Mouse (Mus musculus) ES-E14 (cell line): ENCODE data around the gene Kl. TPM values are rescaled to one million over a fixed set of nuclear protein-coding genes. Genes with fewer than 3 reads are reported as not detected.

ENCODE experiments used
- DNase-seq: peaks from one replicate; pipeline ENCODE4 v3.0.0-alpha.2; 2013; ENCODE audit warnings: low read depth, low spot score
- H3K27ac ChIP-seq: 2 replicates; pipeline ENCODE4 v1.5.1; 2012; ENCODE audit warnings: low read depth, mild to moderate bottlenecking, low read length, moderate library complexity, mixed read lengths; ENCODE audit not compliant: poor library complexity, insufficient read depth, severe bottlenecking
- H3K36me3 ChIP-seq: 2 replicates; pipeline ENCODE4 v1.6.1; 2012; ENCODE audit warnings: mild to moderate bottlenecking, low read length, moderate library complexity, mixed read lengths; ENCODE audit not compliant: control insufficient read depth, poor library complexity, insufficient read depth, severe bottlenecking
- H3K4me1 ChIP-seq, 2 experiments: fragments of 150-350 bp in 1 of 2; sonication (generic) in 1 of 2; 2 replicates each; pipeline ENCODE4 v1.6.1; 2012; ENCODE audit warnings: low read length in 2 of 2, mild to moderate bottlenecking in 1 of 2, mixed read lengths in 1 of 2; ENCODE audit not compliant: control insufficient read depth in 2 of 2, insufficient read depth in 2 of 2, poor library complexity in 1 of 2
- H3K4me3 ChIP-seq, 2 experiments: fragments of 150-350 bp in 1 of 2; sonication (generic) in 1 of 2; 2 replicates each; pipeline ENCODE4 v1.5.1; 2012; ENCODE audit warnings: low read length in 2 of 2, low read depth in 1 of 2, mild to moderate bottlenecking in 1 of 2, mixed read lengths in 1 of 2; ENCODE audit not compliant: insufficient read depth in 1 of 2, poor library complexity in 1 of 2, severe bottlenecking in 1 of 2
- H3K9ac ChIP-seq: 2 replicates; pipeline ENCODE4 v1.6.1; 2012; ENCODE audit warnings: low read depth, mild to moderate bottlenecking, low read length, mixed read lengths; ENCODE audit not compliant: poor library complexity, insufficient read depth, severe bottlenecking
- H3K9me3 ChIP-seq: fragments of 150-350 bp; sonication (generic); 2 replicates; pipeline ENCODE4 v1.6.1; 2012; ENCODE audit warnings: low read depth, mild to moderate bottlenecking, low read length; ENCODE audit not compliant: control insufficient read depth, insufficient read depth
- CHD2 ChIP-seq: IDR thresholded peaks from 2 replicates; pipeline ENCODE4 v1.6.1; 2014; ENCODE audit warnings: mild to moderate bottlenecking, low read depth, low read length, inconsistent platforms
- HCFC1 ChIP-seq: IDR thresholded peaks from 2 replicates; pipeline ENCODE4 v1.6.1; 2012; ENCODE audit warnings: low read length, inconsistent platforms, borderline replicate concordance; ENCODE audit not compliant: insufficient read depth
- MAFK ChIP-seq: IDR thresholded peaks from 2 replicates; pipeline ENCODE4 v1.6.1; 2014; ENCODE audit warnings: mild to moderate bottlenecking, low read depth, low read length, inconsistent platforms; ENCODE audit not compliant: insufficient read depth
- ZC3H11A ChIP-seq: IDR thresholded peaks from 2 replicates; pipeline ENCODE4 v1.6.1; 2012; ENCODE audit warnings: low read depth, mild to moderate bottlenecking, inconsistent platforms, low read length, borderline replicate concordance
- ZNF384 ChIP-seq: IDR thresholded peaks from 2 replicates; pipeline ENCODE4 v1.6.1; 2012; ENCODE audit warnings: low read depth, low read length, inconsistent platforms
- in situ Hi-C, 2 experiments: fragments of 600-800 bp; cut with MboI; formaldehyde crosslinking; loops; one replicate each; pipeline ENCODE4 v1.15.1; 2025; ENCODE audit warnings: low sequenced_read_pairs in 2 of 2, inconsistent platforms in 1 of 2; ENCODE audit not compliant: unreplicated experiment in 2 of 2
- total RNA-seq: library from RNA; depleted of rRNA; stranded (reverse); fragments of 300-350 nt; gene quantifications from 2 replicates; pipeline ENCODE4 v1.2.3, GENCODE M21; 2012

Gene Kl
- total RNA-seq, 1 experiment = 0.09 TPM

DNA sequence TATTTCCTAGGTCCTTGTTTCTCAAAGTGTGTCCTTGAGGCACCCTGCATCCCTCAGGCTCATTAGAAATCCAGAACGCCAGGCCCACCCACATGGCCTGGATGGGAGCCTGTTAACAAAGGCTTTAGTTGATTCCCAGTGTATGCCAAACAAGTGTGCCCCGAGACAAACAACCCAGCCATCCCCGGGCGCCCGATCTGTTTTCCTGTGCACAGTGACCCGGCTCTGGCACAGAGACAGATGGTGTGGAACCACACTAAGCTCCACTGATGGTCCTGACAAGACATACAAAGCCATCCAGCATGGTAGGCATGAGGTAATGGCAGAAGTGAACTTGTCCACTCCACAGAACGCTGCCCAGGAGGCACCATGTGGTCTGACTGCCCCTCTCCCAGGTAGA lies 85.5 kb downstream of the Kl start:
- Histone ChIP-seq H3K9me3 (no peaks in the 10 kb centered on the region), H3K4me3 (no peak overlapping the region), H3K4me1 (peaks cover 0 to 2% of the 10 kb centered on the region in 2 experiments; a peak in 1 of 4 replicates), H3K27ac (no peak overlapping the region), H3K36me3 (no peaks in the 10 kb centered on the region), H3K9ac (no peak overlapping the region)
- TF ChIP-seq HCFC1 = no peak
- TF ChIP-seq CHD2 = no peak
- no peak for TF ChIP-seq ZC3H11A
- no peak for TF ChIP-seq MAFK
- no peak for TF ChIP-seq ZNF384
- no peak for DNase-seq
- in situ Hi-C loops = no loop called here

DNA sequence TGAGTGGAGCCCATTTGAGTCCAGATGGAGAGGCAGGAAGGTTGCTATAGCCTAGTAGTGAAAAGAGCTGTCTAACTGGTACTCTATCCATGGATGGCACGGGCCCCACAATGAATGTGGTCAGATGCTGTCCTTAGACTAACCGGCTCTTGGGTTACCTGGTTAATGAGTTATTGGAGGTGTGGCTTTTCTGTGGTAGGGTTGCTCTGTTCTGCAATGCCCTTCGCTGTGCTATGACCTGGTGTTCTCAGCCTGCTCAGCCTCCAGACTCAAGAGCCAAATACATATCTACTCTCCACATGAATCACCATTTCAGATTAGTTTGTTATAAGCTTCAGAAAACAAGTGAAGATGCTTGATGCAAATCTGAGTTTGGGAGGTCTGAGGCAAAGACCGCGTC lies 90.5 kb downstream of the Kl start:
- no peak for TF ChIP-seq ZC3H11A
- TF ChIP-seq ZNF384 = no peak
- TF ChIP-seq CHD2 = no peak
- TF ChIP-seq MAFK = no peak
- TF ChIP-seq HCFC1 = no peak
- H3K4me1 ChIP-seq = no peaks in the 10 kb centered on the region; a peak in 2 of 4 replicates
- H3K27ac ChIP-seq = no peak overlapping the region
- no peak overlapping the region for H3K4me3 ChIP-seq
- in situ Hi-C loops = no loop called here
- no peak overlapping the region for H3K9ac ChIP-seq
- no peaks in the 10 kb centered on the region for H3K9me3 ChIP-seq
- no peak for DNase-seq
- no peaks in the 10 kb centered on the region; the same call in 1 of the 2 replicates for H3K36me3 ChIP-seq
